In the genomic region with DNA sequence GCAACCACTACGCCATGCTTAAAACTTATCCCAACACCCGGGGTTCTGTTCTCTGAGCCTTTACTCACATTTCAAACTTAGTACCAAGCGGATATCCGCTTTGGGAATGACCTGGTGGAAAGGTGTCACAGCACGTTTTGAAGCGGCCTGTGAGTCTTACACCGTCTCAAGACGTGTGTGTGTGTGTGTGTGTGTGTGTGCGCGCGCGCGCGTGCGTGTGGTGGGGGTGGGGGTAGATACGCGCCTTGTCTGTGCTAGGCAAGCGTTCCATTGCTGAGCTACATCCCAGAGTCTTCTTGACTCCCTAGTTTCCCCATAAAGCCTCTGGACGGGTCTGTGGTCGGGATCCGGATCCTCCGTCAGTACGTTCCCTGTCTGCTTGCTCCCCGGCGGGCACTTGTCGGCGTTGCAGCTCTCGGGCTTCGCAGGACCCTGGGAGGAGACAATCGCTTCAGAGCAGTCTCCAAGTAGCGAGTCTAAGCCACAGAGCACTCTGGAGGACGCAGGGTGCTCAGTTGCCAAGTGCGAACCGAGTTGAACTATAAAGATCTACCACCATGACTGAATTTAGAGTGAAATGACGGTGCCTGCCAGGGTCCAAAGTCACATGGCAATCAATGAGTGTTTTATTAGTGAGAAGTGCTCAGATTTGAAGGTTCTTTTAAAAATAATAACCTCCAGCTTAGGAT, we compare ENCODE assay signal across 8 mouse cellular contexts. TPM values are rescaled to one million over a fixed set of nuclear protein-coding genes. Genes with fewer than 3 reads are reported as not detected.
DNase-seq lines count a peak whose midpoint lies in the region; ATAC-seq lines count a peak whose summit lies in the region.

No protein-coding gene starts in this region.

- peak overlapping the region; percentile 87 for H3K9ac ChIP-seq in forebrain, embryonic 14.5 days (ENCODE audit: low read length)
- peak overlapping the region; percentile 97 for H3K9ac ChIP-seq in hindbrain, embryonic 16.5 days (ENCODE audit: low read depth, low read length)
- H3K9ac ChIP-seq in stomach, embryonic 14.5 days (replicated peaks; ENCODE audit: low read depth, low read length): peak overlapping the region; percentile 82

- DNase-seq in heart, adult 11 months: peak; percentile 98
- no peak for DNase-seq in heart, postnatal 25 days (ENCODE audit: low spot score)
- no peak for DNase-seq in forebrain, embryonic 14.5 days (ENCODE audit: low spot score)
- DNase-seq in limb, embryonic 10.5 days (ENCODE audit: low spot score): peak; percentile 86
- peak; percentile 57 for DNase-seq in mesoderm, embryonic 11.5 days (ENCODE audit: low read depth, low spot score)

- peak overlapping the region; percentile 97 for H3K27ac ChIP-seq in brown adipose tissue, adult 24 weeks (replicated peaks; ENCODE audit: low read depth, low read length)
- H3K27ac ChIP-seq in forebrain, embryonic 14.5 days (ENCODE audit: low read depth, low read length): peak overlapping the region; percentile 99
- H3K27ac ChIP-seq in hindbrain, embryonic 16.5 days (ENCODE audit: low read depth, low read length): peak overlapping the region; percentile 100
- H3K27ac ChIP-seq in limb, embryonic 10.5 days: peak overlapping the region; percentile 100
- peak overlapping the region; percentile 100 for H3K27ac ChIP-seq in stomach, embryonic 14.5 days (ENCODE audit: low read length)

- peak overlapping the region; percentile 97 for H3K4me2 ChIP-seq in forebrain, embryonic 14.5 days (ENCODE audit: low read length)
- H3K4me2 ChIP-seq in hindbrain, embryonic 16.5 days (ENCODE audit: low read length): peak overlapping the region; percentile 99
- H3K4me2 ChIP-seq in stomach, embryonic 14.5 days (replicated peaks; ENCODE audit: low read depth, low read length): peak overlapping the region; percentile 72

- no peaks in the 10 kb centered on the region for H3K9me3 ChIP-seq in forebrain, embryonic 14.5 days (replicated peaks; ENCODE audit: control insufficient read depth, low read length)
- no peaks in the 10 kb centered on the region for H3K9me3 ChIP-seq in hindbrain, embryonic 16.5 days (ENCODE audit: control insufficient read depth, low read length)
- no peaks in the 10 kb centered on the region for H3K9me3 ChIP-seq in limb, embryonic 10.5 days (replicated peaks)
- no peaks in the 10 kb centered on the region for H3K9me3 ChIP-seq in stomach, embryonic 14.5 days (ENCODE audit: control insufficient read depth, low read depth, low read length)

- no peaks in the 10 kb centered on the region for H3K27me3 ChIP-seq in forebrain, embryonic 14.5 days (replicated peaks; ENCODE audit: control insufficient read depth, insufficient read depth, low read length)
- no peaks in the 10 kb centered on the region for H3K27me3 ChIP-seq in hindbrain, embryonic 16.5 days (replicated peaks; ENCODE audit: control insufficient read depth, insufficient read depth, low read length)
- H3K27me3 ChIP-seq in limb, embryonic 10.5 days (ENCODE audit: low read depth, poor library complexity, severe bottlenecking): no peaks in the 10 kb centered on the region
- no peaks in the 10 kb centered on the region for H3K27me3 ChIP-seq in stomach, embryonic 14.5 days (ENCODE audit: control insufficient read depth, insufficient read depth, low read length)

- under 1% methylated on average over 35 of the region's 35 CpGs for WGBS in forebrain, embryonic 14.5 days
- whole genome bisulfite sequencing in hindbrain, embryonic 16.5 days: under 1% methylated on average over 35 of the region's 35 CpGs
- under 1% methylated on average over 35 of the region's 35 CpGs for WGBS in limb, embryonic 10.5 days
- under 1% methylated on average over 35 of the region's 35 CpGs for WGBS in stomach, embryonic 14.5 days

- intact Hi-C loops in heart, postnatal 25 days (cut with DNase I): loop anchor here (2.0 kb wide), 1 partner anchor 15 kb away; the partner anchor contains the start of gene Ech1

- H3K4me1 ChIP-seq in brown adipose tissue, adult 24 weeks (ENCODE audit: control insufficient read depth, insufficient read depth, insufficient read length, low read length): peaks cover 18% of the 10 kb centered on the region
- H3K4me1 ChIP-seq in forebrain, embryonic 14.5 days (ENCODE audit: control insufficient read depth, insufficient read depth, low read length): peaks cover 21% of the 10 kb centered on the region
- H3K4me1 ChIP-seq in hindbrain, embryonic 16.5 days (ENCODE audit: control insufficient read depth, insufficient read depth, low read depth, low read length): peaks cover 22% of the 10 kb centered on the region
- H3K4me1 ChIP-seq in limb, embryonic 10.5 days: peaks cover 45% of the 10 kb centered on the region
- peaks cover 16% of the 10 kb centered on the region; the same call in 1 of the 2 replicates for H3K4me1 ChIP-seq in stomach, embryonic 14.5 days (ENCODE audit: control insufficient read depth, insufficient read depth, low read length)

- H3K4me3 ChIP-seq in brown adipose tissue, adult 24 weeks (ENCODE audit: insufficient read depth, low read depth, low read length): peak overlapping the region; percentile 71
- H3K4me3 ChIP-seq in forebrain, embryonic 14.5 days (ENCODE audit: low read depth, low read length): peak overlapping the region; percentile 75
- H3K4me3 ChIP-seq in hindbrain, embryonic 16.5 days (ENCODE audit: low read length): peak overlapping the region; percentile 88
- H3K4me3 ChIP-seq in limb, embryonic 10.5 days: peak overlapping the region; percentile 87
- H3K4me3 ChIP-seq in stomach, embryonic 14.5 days (ENCODE audit: low read depth, low read length): peak overlapping the region; percentile 69

- ATAC-seq in forebrain, embryonic 14.5 days: peak; percentile 16
- peak; percentile 25 for ATAC-seq in hindbrain, embryonic 16.5 days
- peak; percentile 14; the same call in 1 of the 2 replicates for ATAC-seq in stomach, embryonic 14.5 days (ENCODE audit: insufficient number of reproducible peaks, insufficient read depth, low FRiP score, low read depth)

- peaks cover 24% of the 10 kb centered on the region for H3K36me3 ChIP-seq in forebrain, embryonic 14.5 days (ENCODE audit: control insufficient read depth, insufficient read depth, low read length)
- peaks cover 16% of the 10 kb centered on the region for H3K36me3 ChIP-seq in hindbrain, embryonic 16.5 days (ENCODE audit: control insufficient read depth, insufficient read depth, low read length)
- H3K36me3 ChIP-seq in limb, embryonic 10.5 days: peaks cover 29% of the 10 kb centered on the region
- peaks cover 25% of the 10 kb centered on the region for H3K36me3 ChIP-seq in stomach, embryonic 14.5 days (ENCODE audit: control insufficient read depth, insufficient read depth, low read length)

RNA-seq across cellular contexts. Expression of gene Hnrnpl, which starts 1.2 kb away (rescaled TPM):
- 100 to 1,000 TPM; 225 to 270 TPM for total RNA-seq in heart, postnatal 25 days (2021)
- 122 and 131 TPM in 2 replicates for polyA plus RNA-seq in brown adipose tissue, adult 24 weeks (2012; ENCODE audit: insufficient read depth, insufficient read length, missing spikeins)
- polyA plus RNA-seq in forebrain, embryonic 14.5 days (2014; fragmentation: Nextera tagmentation; extraction: Ambion mirVana): 190 and 198 TPM in 2 replicates
- polyA plus RNA-seq in hindbrain, embryonic 16.5 days (2015; fragmentation: Nextera tagmentation; extraction: Ambion mirVana): 117 and 127 TPM in 2 replicates
- polyA plus RNA-seq in limb, embryonic 10.5 days (2016; fragmentation: Nextera tagmentation; extraction: Ambion mirVana): 335 and 336 TPM in 2 replicates
- polyA plus RNA-seq in stomach, embryonic 14.5 days (2014; fragmentation: Nextera tagmentation; extraction: Ambion mirVana): 259 and 266 TPM in 2 replicates

RNA-seq across cellular contexts. Expression of gene Ech1, which starts 15.5 kb away (rescaled TPM):
- total RNA-seq in heart, postnatal 25 days (2021): 1,000 to 10,000 TPM; 1,337 to 1,520 TPM
- polyA plus RNA-seq in brown adipose tissue, adult 24 weeks (2012; ENCODE audit: insufficient read depth, insufficient read length, missing spikeins): 3,379 and 3,601 TPM in 2 replicates
- polyA plus RNA-seq in forebrain, embryonic 14.5 days (2014; fragmentation: Nextera tagmentation; extraction: Ambion mirVana): 103 and 107 TPM in 2 replicates
- 115 and 117 TPM in 2 replicates for polyA plus RNA-seq in hindbrain, embryonic 16.5 days (2015; fragmentation: Nextera tagmentation; extraction: Ambion mirVana)
- polyA plus RNA-seq in limb, embryonic 10.5 days (2016; fragmentation: Nextera tagmentation; extraction: Ambion mirVana): 69.1 and 90.7 TPM in 2 replicates
- polyA plus RNA-seq in stomach, embryonic 14.5 days (2014; fragmentation: Nextera tagmentation; extraction: Ambion mirVana): 172 and 179 TPM in 2 replicates

RNA-seq across cellular contexts. Expression of gene Rinl, which starts 20.8 kb away (rescaled TPM):
- 1 to 10 TPM; 1.5 to 2.2 TPM for total RNA-seq in heart, postnatal 25 days (2021)
- polyA plus RNA-seq in brown adipose tissue, adult 24 weeks (2012; ENCODE audit: insufficient read depth, insufficient read length, missing spikeins): 2.5 and 4.6 TPM in 2 replicates
- polyA plus RNA-seq in forebrain, embryonic 14.5 days (2014; fragmentation: Nextera tagmentation; extraction: Ambion mirVana): 1.3 and 1.5 TPM in 2 replicates
- 2.8 and 2.9 TPM in 2 replicates for polyA plus RNA-seq in hindbrain, embryonic 16.5 days (2015; fragmentation: Nextera tagmentation; extraction: Ambion mirVana)
- polyA plus RNA-seq in limb, embryonic 10.5 days (2016; fragmentation: Nextera tagmentation; extraction: Ambion mirVana): 2.7 and 3.0 TPM in 2 replicates
- 3.3 and 4.5 TPM in 2 replicates for polyA plus RNA-seq in stomach, embryonic 14.5 days (2014; fragmentation: Nextera tagmentation; extraction: Ambion mirVana)

RNA-seq across cellular contexts. Expression of gene Lgals4, which starts 24.1 kb away (rescaled TPM):
- 10 to 100 TPM; 28.9 to 30.7 TPM for total RNA-seq in heart, postnatal 25 days (2021)
- polyA plus RNA-seq in brown adipose tissue, adult 24 weeks (2012; ENCODE audit: insufficient read depth, insufficient read length, missing spikeins): 12.0 and 14.6 TPM in 2 replicates
- polyA plus RNA-seq in forebrain, embryonic 14.5 days (2014; fragmentation: Nextera tagmentation; extraction: Ambion mirVana): 1.7 and 2.0 TPM in 2 replicates
- 5.3 and 6.1 TPM in 2 replicates for polyA plus RNA-seq in hindbrain, embryonic 16.5 days (2015; fragmentation: Nextera tagmentation; extraction: Ambion mirVana)
- polyA plus RNA-seq in limb, embryonic 10.5 days (2016; fragmentation: Nextera tagmentation; extraction: Ambion mirVana): 2.7 and 4.1 TPM in 2 replicates
- 127 and 140 TPM in 2 replicates for polyA plus RNA-seq in stomach, embryonic 14.5 days (2014; fragmentation: Nextera tagmentation; extraction: Ambion mirVana)

RNA-seq across cellular contexts. Expression of gene Nfkbib, which starts 42.2 kb away (rescaled TPM):
- 10 to 100 TPM; 22.1 to 22.9 TPM for total RNA-seq in heart, postnatal 25 days (2021)
- 15.5 and 16.9 TPM in 2 replicates for polyA plus RNA-seq in brown adipose tissue, adult 24 weeks (2012; ENCODE audit: insufficient read depth, insufficient read length, missing spikeins)
- 61.0 and 62.4 TPM in 2 replicates for polyA plus RNA-seq in forebrain, embryonic 14.5 days (2014; fragmentation: Nextera tagmentation; extraction: Ambion mirVana)
- 70.2 and 72.2 TPM in 2 replicates for polyA plus RNA-seq in hindbrain, embryonic 16.5 days (2015; fragmentation: Nextera tagmentation; extraction: Ambion mirVana)
- 50.5 and 63.1 TPM in 2 replicates for polyA plus RNA-seq in limb, embryonic 10.5 days (2016; fragmentation: Nextera tagmentation; extraction: Ambion mirVana)
- 29.5 and 38.9 TPM in 2 replicates for polyA plus RNA-seq in stomach, embryonic 14.5 days (2014; fragmentation: Nextera tagmentation; extraction: Ambion mirVana)

Comparison
In these comparisons a context has a peak if more than half of its experiments do, and no peak if none do; other contexts are left out.
1. DNase-seq: peak in heart, adult 11 months (single experiment), limb, embryonic 10.5 days (single experiment) and mesoderm, embryonic 11.5 days (single experiment); none in heart, postnatal 25 days (single experiment) and forebrain, embryonic 14.5 days (single experiment).
2. RNA of gene Ech1, which starts 15.5 kb away (polyA plus RNA-seq): 3,379 to 3,601 TPM in brown adipose tissue, adult 24 weeks; 172 to 179 TPM in stomach, embryonic 14.5 days, 115 to 117 TPM in hindbrain, embryonic 16.5 days, 103 to 107 TPM in forebrain, embryonic 14.5 days and 69.1 to 90.7 TPM in limb, embryonic 10.5 days; every median in the first group is over 10 times any median in the second.
3. Peak in every context shown above with its lines, with median percentiles within 50 percentile points of each other: H3K27ac ChIP-seq, H3K4me3 ChIP-seq, ATAC-seq, H3K4me2 ChIP-seq and H3K9ac ChIP-seq.